Mouse (Mus musculus): ENCODE results near the gene Mansc4.

DNA sequence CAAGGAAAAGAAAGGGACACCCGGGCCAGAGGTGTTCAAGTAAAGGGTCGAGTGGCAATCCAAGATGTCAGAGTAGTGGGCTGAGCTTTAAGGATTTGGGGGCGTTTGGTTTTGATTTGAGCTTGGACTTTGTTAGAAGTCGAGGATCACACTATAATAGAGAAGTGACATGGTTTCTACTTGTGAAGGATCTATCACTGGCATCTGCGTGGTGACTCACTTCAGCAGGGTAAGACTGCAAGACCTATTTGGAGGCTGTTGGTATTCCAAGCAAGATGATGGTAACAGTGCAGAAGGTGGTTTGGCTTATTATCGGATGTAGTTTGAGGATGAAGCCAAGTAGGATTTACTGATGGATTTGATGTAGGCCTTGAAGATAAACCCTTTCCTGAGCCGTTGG lies 43.2 kb downstream of the Mansc4 start:
- TF ChIP-seq CTCF (IDR thresholded peaks at IDR 0.05; ENCODE audit: low read depth): no peak
- TF ChIP-seq EP300 (IDR thresholded peaks at IDR 0.05; ENCODE audit: low read depth): no peak

Measured in heart, postnatal 0 days (tissue).